Mouse (Mus musculus) layer of hippocampus, postnatal 25 days (tissue): Measurements from ENCODE around the gene Mtor. TPM values are rescaled to one million over a fixed set of nuclear protein-coding genes. Genes with fewer than 3 reads are reported as not detected.

ENCODE experiments used
- DNase-seq, 2 experiments: peaks; one replicate each; pipeline ENCODE4 v3.0.0; 2022; ENCODE audit warnings: mixed read lengths in 2 of 2, low spot score in 1 of 2; ENCODE audit errors: extremely low spot score in 1 of 2
- total RNA-seq, 2 experiments: library from RNA; stranded (reverse); gene quantifications; 2 replicates each; pipeline ENCODE4 v1.2.3; 2021

Mtor gene
- total RNA-seq, 2 experiments from 2014 or later: 86.0 to 86.2 TPM

DNA sequence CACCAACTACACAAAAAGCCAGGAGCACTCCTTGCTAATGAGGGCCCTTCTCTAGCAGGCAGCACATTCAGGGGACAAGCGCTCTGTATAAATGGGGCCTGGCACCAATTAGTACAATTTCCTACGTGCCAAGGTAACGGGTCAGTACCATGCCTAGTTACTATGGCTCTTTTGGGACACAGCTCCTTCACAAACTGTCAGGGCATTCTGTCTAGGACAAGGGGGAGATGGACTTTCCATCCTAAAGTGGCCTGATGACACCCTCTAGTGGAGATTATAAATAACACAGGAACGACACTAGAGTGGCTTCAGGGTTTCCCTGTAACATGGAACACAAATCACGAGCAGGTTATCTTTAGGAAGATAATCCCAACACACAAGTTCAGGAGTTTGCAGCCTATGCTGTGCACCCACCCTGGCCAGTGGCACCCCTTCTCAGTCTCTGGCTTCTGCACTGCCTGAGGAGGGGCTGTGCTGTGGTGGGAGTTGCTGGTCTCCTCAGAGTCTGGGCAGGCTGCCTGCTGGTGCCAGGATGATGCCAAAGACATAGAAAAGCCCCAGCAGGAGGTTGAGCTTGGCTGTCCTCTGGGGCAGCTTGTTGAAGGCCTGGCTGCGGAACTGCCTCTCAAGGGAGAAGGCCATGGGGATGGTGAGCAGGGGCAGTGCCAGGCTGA lies 12.6 kb upstream of the Mtor start:
- DNase-seq: peak; percentile 52 to 53

DNA sequence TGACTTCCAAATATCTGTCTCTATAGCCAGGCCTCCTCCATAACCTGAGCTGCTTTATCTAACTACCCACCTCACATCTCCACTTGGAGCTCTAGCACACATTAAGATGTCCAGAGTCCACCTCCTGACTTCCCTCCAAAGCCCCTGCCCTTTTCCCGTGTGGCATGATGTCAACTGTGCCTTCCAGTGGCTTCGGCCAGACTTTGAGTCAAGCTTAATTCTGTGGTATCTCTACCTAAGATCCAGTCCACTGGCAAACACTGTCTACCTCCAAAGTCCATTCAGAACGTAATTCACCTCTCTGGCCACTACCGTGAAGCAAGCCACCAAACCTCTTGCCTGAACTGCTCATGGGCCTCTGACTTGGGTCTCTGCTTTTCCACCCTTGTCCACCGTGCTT lies 6.5 kb upstream of the Mtor start:
- DNase-seq: no peak

DNA sequence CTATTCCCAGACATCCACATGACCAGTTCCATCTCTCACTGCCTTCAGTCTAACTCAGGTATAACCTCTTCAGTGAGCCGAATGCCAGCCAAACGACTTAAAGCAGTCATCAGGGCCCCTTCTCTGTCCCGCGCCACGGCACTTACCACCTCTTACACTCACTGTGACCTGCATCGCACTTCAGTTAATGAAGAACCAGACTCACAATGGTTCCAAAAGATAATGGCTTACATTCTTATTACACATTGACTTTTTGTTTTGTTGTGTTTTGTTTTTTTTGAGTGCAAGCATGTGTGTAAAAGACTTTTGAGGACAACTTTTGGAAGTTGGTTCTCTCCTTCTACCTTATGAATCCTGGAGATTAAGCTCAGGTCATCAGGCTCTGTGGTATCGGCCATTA lies 5.8 kb upstream of the Mtor start:
- DNase-seq: no peak

- DNase-seq: peak; percentile 66 to 74
Observed at GRCm38 (mm10) chr4:148444250-148444967, 4.0 kb upstream of the Mtor start, which contains the start of gene Ubiad1. Ubiad1 (minus strand) TSS chr4:148444771.

- no peak for DNase-seq
Observed at GRCm38 (mm10) chr4:148448853-148449245, 438 bp downstream of the Mtor start.

DNA sequence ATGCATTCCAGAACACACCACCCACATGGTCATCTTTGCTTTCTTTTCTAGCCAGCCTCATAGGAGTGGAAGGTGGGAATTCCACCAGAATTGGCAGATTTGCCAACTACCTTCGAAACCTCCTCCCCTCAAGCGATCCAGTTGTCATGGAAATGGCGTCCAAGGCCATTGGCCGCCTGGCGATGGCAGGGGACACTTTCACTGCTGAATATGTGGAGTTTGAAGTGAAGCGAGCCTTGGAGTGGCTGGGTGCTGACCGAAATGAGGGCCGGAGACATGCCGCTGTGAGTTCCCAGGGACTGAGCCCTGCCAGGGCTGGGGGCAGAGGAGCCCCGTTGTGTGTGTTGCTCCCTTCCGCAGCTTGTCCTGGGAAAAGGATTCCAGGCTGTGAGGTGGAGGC lies 5.3 kb downstream of the Mtor start:
- DNase-seq: no peak

DNA sequence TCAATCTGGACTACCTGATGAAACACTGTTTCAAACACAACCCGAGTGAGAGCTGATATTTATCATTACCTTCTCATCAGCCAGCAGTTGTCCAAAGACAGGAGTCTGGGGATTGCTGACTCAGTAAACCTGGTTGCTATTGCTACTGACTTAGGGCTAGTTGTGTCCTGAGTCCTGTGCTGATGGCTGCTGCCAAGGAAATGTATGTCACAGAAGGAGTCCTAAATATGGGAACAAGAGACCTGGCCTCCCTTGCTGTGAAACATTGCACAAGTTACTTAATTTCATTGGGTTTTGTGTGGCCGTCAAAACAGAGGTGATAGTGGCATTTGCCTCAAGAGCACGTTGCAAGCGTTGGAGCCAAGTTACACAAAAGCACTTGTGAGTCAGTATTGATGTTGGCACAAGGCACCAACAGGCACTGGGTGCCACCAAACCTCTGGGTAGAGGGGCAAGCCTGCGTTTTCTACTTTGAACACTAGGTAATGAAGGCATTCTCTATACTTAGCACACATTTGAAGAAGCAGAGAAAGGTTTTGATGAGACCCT lies 7.1 kb downstream of the Mtor start:
- DNase-seq: no peak

GRCm38 (mm10) chr4:148460656-148461284 lies 12.4 kb downstream of the Mtor start:
- no peak for DNase-seq

GRCm38 (mm10) chr4:148461772-148462171 lies 13.4 kb downstream of the Mtor start:
- DNase-seq: no peak

GRCm38 (mm10) chr4:148462717-148463116 lies 14.3 kb downstream of the Mtor start:
- DNase-seq: no peak

DNA sequence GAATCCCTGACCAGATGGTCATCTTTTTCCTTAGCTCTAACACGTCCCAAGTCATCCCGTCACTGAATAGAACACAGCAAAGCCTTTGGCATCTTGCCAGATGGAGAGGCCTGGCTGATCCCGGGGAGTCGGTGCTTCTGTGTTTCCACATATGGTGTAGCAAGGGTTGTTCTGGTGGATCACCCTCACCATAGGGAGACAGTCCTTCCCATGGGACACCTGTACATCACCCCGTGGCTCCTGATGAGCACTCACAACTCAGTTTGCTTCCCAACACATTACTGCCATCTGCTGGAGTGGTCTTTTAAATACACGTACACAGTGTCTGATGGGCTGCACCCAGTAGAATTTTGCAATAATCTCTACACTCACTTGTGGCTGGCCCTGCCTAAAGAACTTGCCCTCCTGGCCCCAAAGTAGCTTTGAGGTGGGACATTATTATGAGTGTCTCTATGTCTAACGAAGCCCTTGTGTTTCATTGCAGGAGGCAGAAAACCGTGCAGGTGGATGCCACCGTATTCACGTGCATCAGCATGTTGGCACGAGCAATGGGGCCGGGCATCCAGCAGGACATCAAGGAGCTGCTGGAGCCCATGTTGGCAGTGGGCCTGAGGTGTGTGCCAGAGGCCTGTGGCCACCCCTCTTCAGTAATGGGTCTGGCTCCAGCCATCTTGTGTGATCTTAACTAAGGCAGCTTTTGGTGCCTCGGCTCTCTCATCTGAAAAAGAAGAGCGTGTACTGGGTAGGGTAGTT lies 15.0 kb downstream of the Mtor start:
- DNase-seq: peak in 1 of 2 experiments; percentile 23

DNA sequence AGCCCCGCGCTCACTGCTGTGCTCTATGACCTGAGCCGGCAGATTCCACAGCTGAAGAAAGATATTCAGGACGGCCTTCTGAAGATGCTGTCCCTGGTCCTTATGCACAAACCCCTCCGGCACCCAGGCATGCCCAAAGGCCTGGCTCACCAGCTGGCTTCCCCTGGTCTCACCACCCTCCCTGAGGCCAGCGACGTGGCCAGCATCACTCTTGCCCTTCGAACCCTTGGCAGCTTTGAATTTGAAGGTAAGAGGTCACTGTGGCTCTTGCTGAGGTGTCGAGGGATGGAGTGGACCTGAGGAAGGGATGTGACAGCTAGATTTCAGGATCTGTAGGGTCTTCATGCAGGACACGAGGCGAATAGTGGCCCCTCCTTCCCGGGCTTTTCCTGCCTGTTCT lies 15.9 kb downstream of the Mtor start:
- no peak for DNase-seq

GRCm38 (mm10) chr4:148464869-148465268 lies 16.5 kb downstream of the Mtor start:
- DNase-seq: no peak

- no peak for DNase-seq
Observed at GRCm38 (mm10) chr4:148466511-148467079, 18.2 kb downstream of the Mtor start.

DNA sequence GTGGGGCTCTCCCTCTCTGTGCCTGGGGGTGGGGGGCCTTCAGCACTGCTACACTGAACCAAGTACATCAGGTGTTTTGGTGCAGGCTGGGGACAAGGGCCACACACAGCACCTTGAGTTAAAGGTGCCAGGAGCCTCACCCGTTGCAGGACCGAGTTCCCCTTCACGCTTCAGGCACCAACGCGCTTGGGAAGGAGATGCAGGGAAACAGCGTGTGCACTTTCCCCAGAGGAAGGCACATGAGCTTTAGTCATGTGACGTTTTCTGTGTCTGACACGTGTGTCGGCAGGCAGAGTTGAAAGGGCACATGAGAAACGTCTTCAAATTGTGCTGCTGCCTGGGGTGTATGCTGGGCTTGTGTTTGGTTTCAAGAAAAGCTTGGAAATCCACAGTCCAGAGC lies 20.0 kb downstream of the Mtor start:
- DNase-seq: no peak

DNA sequence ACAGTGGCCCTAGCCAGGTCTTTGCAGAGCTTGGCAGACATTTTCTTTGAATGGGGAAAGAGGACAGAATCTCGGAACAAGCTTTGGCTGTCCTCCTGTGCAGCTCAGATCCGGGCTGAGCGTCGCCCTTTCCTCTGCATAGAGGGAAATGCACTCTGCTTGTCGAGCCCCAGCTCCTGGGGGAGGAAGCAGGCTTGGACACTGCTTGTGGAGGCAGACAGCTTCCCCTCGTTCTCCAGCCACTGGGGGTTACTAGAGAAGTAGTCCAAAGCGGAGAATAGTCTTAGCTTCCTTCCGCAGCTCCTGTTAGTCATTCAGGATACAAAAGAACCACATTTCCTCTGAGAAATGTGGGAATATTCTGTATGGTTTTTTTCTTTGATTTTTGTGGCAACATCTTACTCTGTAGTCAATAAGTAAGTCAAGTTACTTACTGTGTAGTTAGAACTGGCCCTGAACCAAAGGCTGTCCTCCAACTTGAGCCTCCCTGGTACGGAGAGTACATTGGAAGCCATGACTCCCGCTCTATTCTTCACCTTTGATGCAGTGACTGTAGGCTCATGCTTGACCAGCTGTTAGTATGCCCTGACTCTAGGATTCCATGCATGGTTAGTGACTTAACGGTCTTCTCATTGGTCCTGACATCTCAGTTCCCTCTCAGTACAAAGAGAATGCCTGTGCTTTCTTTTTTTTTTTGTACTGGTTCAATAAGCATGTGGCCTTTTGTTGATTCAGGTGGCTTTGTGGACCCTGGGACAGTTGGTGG lies 21.3 kb downstream of the Mtor start:
- no peak for DNase-seq

DNA sequence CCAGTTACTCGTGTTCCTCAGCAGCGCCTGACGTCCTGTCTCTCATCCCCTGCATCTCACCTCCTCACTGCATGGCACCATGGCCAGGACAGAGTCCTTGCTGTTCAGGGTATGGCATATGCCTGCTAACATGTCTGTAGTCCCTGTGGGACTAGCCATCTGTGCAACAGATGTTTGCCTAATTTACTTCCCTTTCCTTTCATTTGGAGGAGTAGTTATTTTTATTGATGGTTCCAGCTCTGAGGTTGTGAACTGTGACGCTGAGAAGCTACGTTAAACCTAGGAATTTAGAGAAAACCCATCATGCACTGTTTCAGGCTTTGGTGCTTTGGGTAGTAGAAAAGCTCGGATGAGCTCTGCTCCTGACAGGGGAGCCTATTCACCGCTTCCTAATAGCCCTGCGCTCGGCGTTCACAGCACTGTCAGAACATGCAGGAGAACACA lies 23.0 kb downstream of the Mtor start:
- DNase-seq: no peak

DNA sequence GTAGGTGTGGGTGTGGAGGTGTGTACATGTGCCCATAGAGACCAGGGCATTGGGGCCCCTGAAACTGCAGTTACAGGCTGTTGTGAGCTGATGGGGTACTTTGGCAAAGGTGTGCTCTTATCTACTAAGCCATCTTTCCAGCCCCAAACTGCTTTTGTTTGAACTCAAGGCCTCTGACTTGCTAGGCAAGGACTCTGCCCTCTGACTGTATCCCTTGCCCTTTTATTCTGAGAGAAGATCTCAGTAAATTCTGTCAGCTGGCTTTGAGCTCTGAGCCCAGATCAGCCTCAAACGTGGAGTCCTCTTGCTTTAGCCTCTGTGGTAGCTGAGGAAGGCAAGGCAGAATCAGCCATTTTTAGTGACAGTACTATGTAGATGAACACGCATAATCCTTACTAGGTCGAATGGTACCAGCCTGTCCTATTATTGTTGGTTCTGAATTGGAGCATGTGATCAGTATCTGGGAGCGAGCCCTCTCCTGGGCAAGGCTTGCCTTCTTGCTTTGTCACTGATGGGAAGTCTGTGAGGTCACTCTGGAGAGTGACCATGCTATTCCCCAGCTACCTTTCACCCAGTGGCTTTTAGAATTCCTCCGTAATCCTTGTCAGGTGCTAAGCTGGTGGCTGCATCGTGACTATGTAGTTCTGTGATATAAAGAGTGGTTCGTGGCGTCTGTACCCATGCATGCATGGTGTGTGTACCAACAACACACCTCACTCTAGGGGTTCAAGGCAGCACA lies 24.2 kb downstream of the Mtor start:
- no peak for DNase-seq

DNA sequence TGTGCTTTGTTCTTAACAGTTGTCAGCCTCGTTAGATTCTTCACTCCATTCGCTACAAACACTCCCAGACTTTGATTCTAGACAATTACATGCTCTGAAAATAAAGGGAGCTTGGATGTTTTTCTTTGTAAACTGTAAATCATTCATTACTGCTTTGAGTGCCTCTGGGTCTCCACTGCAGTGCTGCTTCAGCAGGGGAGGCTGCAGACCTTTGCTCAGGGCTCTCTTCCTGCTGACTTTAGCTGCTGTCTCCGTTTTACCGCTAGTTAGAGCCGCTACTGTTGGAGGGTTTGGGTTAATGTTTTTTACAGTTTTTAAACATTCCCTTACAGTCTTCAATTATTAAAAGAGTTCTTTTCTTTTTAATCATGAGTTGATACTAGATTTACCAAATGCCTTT lies 25.1 kb downstream of the Mtor start:
- no peak for DNase-seq
